Mouse (Mus musculus): ENCODE results near the gene Gm48552.
A peak's percentile ranks its signal among the peaks of the same experiment; 100 is the strongest.

The Gm48552 gene

DNA sequence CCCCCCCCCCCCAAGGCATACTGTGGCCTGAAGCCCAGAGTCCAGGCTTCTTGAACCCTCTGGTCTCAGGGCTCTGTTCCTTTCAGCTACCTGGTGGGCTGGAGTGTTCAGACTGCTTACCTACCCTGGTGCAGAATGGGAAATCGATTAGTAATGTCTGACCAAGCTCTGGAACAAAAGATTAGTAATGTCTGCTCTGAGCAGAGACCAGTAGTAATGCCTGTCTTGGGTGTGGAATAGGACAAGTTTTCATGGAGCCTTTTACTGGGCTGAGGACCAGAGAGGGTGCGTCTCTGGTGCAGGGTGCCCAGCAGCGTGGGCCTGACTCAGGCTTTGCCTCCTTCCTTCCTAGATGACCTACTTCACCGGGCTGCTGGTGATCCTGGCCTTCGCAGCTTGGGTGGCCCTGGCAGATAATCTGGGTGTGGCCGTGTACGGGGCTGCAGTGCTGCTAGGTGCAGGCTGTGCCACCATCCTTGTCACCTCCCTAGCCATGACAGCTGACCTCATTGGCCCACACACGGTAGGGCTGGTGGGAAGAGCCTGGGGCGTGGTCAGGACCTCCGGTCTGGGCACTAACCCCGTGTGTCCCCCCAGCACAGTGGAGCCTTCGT, 26.4 kb upstream of the Gm48552 start:
- DNase-seq (ENCODE audit: low read depth) = peak; percentile 22

- DNase-seq (ENCODE audit: low read depth) = no peak
Observed at GRCm38 (mm10) chr10:81363436-81364346, 25.1 kb upstream of the Gm48552 start.

DNA sequence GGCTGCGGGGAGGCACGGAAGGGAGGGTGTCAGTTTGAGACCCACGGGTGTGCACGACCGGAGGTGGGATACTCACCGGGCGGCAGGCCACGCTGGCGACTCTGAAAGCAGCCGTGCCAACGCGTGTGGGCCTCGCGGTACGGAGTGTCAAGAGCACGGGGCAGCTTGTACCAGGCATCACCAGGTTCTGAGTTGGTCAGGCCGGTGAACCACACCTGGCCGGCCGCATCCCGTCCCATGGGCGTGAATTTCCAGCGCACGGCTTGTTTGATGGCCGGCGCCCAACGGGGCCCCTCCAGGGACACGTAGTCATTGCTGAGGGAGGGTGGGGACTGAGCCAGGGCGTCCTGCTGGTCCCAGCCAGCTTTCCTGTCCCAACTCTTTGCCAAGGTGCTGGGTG, 24.1 kb upstream of the Gm48552 start:
- DNase-seq (ENCODE audit: low read depth) = no peak

- DNase-seq (ENCODE audit: low read depth) = peak; percentile 21
Observed at GRCm38 (mm10) chr10:81365073-81365472, 23.7 kb upstream of the Gm48552 start.

GRCm38 (mm10) chr10:81365672-81366476, 22.9 kb upstream of the Gm48552 start, which contains the start of gene 4930404N11Rik:
TSS of gene 4930404N11Rik (minus strand) at chr10:81365816.
- DNase-seq (ENCODE audit: low read depth) = peak; percentile 59

- DNase-seq (ENCODE audit: low read depth) = peak; percentile 26
Observed at GRCm38 (mm10) chr10:81366477-81367206, 22.2 kb upstream of the Gm48552 start.

DNA sequence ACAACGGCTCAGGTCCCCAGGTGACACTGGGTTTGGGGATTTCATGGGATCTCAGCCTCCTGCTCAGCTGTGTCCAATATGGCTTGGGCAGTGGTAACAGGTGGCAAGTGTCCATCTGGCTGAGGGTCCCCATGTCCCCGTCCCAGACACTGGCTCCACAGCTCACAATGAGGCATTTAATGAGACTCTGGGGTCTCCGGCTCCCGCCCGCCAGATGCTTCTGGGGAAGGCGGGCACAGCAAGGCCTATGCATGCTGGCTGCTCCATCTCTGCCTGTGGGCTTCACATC, 21.7 kb upstream of the Gm48552 start:
- no peak for DNase-seq (ENCODE audit: low read depth)

GRCm38 (mm10) chr10:81375322-81375721, 13.5 kb upstream of the Gm48552 start:
- no peak for DNase-seq (ENCODE audit: low read depth)

GRCm38 (mm10) chr10:81376561-81377361, 12.0 kb upstream of the Gm48552 start:
- DNase-seq (ENCODE audit: low read depth) = peak; percentile 82

DNA sequence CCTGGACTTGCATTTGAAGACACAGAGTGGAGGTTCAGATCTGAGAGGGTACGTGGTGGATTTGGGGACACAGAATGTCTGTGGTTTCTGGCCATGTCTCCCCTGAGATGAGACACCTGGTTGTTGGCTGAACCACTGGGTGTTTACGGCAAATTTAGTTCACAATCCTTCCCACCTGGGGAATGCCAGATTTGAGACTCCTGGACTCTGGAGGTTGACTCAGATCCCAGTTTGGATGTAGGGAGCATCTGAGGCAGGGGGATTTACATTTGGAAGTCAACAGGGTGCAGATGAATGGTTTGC, 11.5 kb upstream of the Gm48552 start:
- no peak for DNase-seq (ENCODE audit: low read depth)

GRCm38 (mm10) chr10:81377793-81378552, 10.8 kb upstream of the Gm48552 start, which contains the start of gene Fzr1:
TSS of gene Fzr1 (minus strand) at chr10:81378516.
- DNase-seq (ENCODE audit: low read depth) = no peak

GRCm38 (mm10) chr10:81378553-81379182, 10.1 kb upstream of the Gm48552 start:
- peak; percentile 100 for DNase-seq (ENCODE audit: low read depth)

DNA sequence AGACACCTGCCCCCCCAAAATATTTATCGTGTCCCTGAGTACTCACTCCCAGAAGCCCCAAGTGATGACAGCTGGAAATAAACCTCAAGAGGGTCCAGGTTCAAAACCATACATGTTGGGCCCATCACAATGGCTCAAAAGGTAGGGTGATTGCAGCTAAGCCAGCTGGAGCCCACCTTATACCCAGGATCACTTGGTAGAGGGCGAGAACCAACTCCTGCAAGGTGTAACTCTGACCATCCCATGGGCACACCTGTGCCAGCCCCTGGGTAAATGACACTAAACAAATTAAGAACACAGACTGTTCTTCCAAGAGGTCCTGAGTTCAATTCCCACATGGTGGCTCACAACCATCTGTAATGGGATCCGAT, 9.6 kb upstream of the Gm48552 start:
- DNase-seq (ENCODE audit: low read depth) = no peak

DNA sequence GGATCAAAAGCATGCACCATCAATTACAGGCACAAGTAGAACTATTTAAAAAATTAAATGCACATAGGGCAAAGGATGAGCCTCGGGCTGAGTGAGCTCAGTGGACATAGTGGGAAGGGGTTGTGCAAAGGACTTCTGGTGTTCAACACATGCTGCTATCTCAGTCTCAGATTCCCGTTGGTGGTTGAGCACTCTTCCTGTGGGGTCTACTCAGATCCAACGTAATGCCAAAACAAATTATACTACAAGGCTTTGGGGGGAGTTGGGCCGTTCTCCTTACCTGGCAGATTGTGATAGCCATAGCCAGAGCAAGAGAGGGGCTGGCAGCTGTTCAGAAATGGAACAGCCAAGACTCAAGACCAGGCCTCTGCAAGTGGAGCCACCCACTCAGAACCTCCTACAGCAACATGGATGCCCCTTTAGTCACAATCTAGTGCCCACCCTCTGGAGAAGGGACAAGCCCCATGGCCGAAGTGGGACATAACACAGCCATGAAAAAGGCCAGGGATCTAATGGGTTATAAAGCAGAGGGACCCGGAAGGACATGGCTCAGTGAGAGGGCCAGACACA, 8.9 kb upstream of the Gm48552 start:
- peak; percentile 55 for DNase-seq (ENCODE audit: low read depth)

GRCm38 (mm10) chr10:81382039-81382438, 6.8 kb upstream of the Gm48552 start:
- DNase-seq (ENCODE audit: low read depth) = peak; percentile 100

DNA sequence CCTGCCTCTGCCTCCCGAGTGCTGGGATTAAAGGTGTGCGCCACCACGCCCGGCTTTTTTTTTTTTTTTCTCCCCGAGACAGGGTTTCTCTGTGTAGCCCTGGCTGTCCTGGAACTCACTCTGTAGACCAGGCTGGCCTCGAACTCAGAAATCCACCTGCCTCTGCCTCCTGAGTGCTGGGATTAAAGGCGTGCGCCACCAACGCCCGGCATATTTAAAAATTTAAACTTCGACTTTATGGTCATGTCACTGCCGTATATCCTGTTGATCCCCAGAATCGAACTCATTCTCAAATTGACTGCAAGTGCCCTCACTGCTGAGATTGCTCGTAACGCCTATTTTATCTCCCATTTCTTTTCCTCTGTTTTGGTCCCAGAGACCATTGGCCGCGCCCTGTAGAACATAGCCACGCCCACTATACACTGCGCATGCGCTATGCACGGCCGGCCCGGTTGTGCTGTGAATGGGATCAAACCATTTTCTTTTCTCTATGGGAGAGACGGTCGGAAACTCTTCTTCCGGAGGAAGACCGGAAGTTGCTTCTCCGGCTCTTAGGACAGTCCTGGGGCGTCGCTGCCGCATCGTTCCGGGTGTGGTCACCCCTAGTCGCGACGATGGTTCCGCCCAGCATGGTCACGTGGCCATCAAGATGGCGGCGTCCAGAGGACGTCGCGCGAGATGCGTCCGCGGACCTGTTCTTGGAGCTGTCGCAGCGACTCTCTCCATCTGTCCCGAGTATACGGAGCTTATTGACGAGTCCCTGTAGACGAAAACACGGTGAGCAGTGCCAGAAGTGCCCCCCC, 4.8 kb upstream of the Gm48552 start, which contains the start of the genes Dohh and Gm48551:
Dohh (plus strand) TSS at position 627 of the 803 bp plus-strand sequence.
Gm48551 (plus strand) TSS at position 665 of the 803 bp plus-strand sequence.
- DNase-seq (ENCODE audit: low read depth) = peak; percentile 99

- no peak for DNase-seq (ENCODE audit: low read depth)
Observed at GRCm38 (mm10) chr10:81384605-81384982, 4.2 kb upstream of the Gm48552 start.

DNA sequence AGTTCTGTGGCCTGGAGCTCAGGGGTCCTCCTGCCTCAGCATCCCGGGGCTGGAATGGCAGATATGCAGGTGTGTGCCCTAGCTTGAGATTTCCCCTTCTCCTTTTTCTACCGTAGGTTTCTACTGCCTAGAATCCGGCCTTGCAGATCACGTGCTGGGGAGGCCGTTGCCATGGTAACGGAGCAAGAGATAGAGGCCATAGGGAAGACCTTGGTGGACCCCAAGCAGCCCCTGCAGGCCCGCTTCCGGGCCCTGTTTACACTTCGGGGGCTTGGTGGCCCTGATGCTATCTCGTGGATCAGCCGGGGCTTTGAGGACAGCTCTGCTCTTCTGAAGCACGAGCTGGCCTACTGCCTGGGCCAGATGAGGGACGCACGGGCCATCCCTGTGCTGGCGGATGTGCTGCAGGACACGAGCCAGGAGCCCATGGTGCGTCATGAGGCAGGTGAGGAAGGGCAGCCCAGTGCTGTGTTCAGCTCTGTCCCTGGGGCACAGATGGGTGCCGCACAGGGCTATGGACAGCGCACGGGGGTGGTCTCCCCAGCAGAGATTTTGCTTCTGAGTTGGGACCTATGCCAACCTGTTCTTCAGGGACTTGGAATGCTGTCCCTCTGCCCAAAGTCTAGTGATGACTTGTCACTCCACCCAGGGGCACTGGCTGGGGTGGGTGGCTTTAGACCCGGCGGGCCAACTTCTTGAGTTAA, 3.0 kb upstream of the Gm48552 start:
- no peak for DNase-seq (ENCODE audit: low read depth)
